In genomic region chr5:104002549-104003255, GRCm38 (mm10) we compare ENCODE assay signal across 12 mouse cellular contexts. TPM values are rescaled to one million over a fixed set of nuclear protein-coding genes. Genes with fewer than 3 reads are reported as not detected.
A peak's percentile ranks its signal among the peaks of the same experiment; 100 is the strongest.
DNase-seq lines count a peak whose midpoint lies in the region; ATAC-seq and TF ChIP-seq lines count a peak whose summit lies in the region.
"Had no signal": no experiment of that assay in that cellular context is flagged by ENCODE, and none has a peak within 500 bp of the region (broad histone marks: within the 10 kb centered on the region; RNA-seq: fewer than 3 reads in every experiment).

No protein-coding gene starts in this region.

- TF ChIP-seq POLR2A in limb, embryonic 14.5 days (IDR thresholded peaks at IDR 0.05; ENCODE audit: borderline replicate concordance, extremely low read depth, insufficient read depth, insufficient read length): no peak

- 23% methylated on average over 18 of the region's 18 CpGs for WGBS in kidney, embryonic 15.5 days
- 14% methylated on average over 18 of the region's 18 CpGs for WGBS in forebrain, embryonic 11.5 days
- 32% methylated on average over 18 of the region's 18 CpGs for WGBS in limb, embryonic 14.5 days
- WGBS in neural tube, embryonic 14.5 days: 29% methylated on average over 18 of the region's 18 CpGs

- no peak for TF ChIP-seq CTCF in gastrocnemius, adult 2 months (IDR thresholded peaks at IDR 0.05)

- peak; percentile 90 for ATAC-seq in kidney, embryonic 15.5 days (replicated peaks; ENCODE audit: low FRiP score)
- ATAC-seq in forebrain, embryonic 11.5 days (replicated peaks; ENCODE audit: low FRiP score): peak; percentile 39; the same call in 1 of the 2 replicates
- ATAC-seq in limb, embryonic 14.5 days (ENCODE audit: low FRiP score, low read depth): no peak
- peak; percentile 44; the same call in 1 of the 2 replicates for ATAC-seq in neural tube, embryonic 14.5 days (ENCODE audit: low read depth)

- no peaks in the 10 kb centered on the region for H3K9me3 ChIP-seq in kidney, embryonic 15.5 days (replicated peaks)
- no peaks in the 10 kb centered on the region for H3K9me3 ChIP-seq in forebrain, embryonic 11.5 days (ENCODE audit: control insufficient read depth, low read length)
- H3K9me3 ChIP-seq in limb, embryonic 14.5 days (ENCODE audit: control insufficient read depth, low read length): no peaks in the 10 kb centered on the region
- H3K9me3 ChIP-seq in neural tube, embryonic 14.5 days (ENCODE audit: control insufficient read depth, low read length): no peaks in the 10 kb centered on the region
- H3K9me3 ChIP-seq: heart, embryonic 15.5 days; megakaryocyte, embryonic 14.5 days had no signal

- H3K27me3 ChIP-seq in kidney, embryonic 15.5 days: no peaks in the 10 kb centered on the region
- H3K27me3 ChIP-seq in forebrain, embryonic 11.5 days (ENCODE audit: control insufficient read depth, insufficient read depth, low read length): no peaks in the 10 kb centered on the region
- H3K27me3 ChIP-seq in limb, embryonic 14.5 days (ENCODE audit: control insufficient read depth, insufficient read depth, low read length): no peaks in the 10 kb centered on the region
- no peaks in the 10 kb centered on the region for H3K27me3 ChIP-seq in neural tube, embryonic 14.5 days (ENCODE audit: control insufficient read depth, insufficient read depth, low read length)
- H3K27me3 ChIP-seq: heart, embryonic 15.5 days; megakaryocyte, embryonic 14.5 days had no signal

- intact Hi-C loops in gastrocnemius, adult 2 months (cut with DNase I): loop anchor here (5.0 kb wide), 1 partner anchor 55 kb away; no protein-coding TSS in a partner anchor
- intact Hi-C loops in heart, postnatal 36 days (cut with DNase I): loop anchor here (5.0 kb wide), 1 partner anchor 55 kb away; no protein-coding TSS in a partner anchor

- H3K4me2 ChIP-seq in kidney, embryonic 15.5 days: peak overlapping the region; percentile 46
- peak overlapping the region; percentile 41; the same call in 1 of the 2 replicates for H3K4me2 ChIP-seq in forebrain, embryonic 11.5 days (ENCODE audit: low read depth, low read length, severe bottlenecking)
- 0 out of 2 replicates have a peak overlapping the region, but pooled peaks have one; percentile 15 for H3K4me2 ChIP-seq in limb, embryonic 14.5 days (replicated peaks; ENCODE audit: low read depth, low read length, severe bottlenecking)
- no peak overlapping the region for H3K4me2 ChIP-seq in neural tube, embryonic 14.5 days (ENCODE audit: low read depth, low read length)
- H3K4me2 ChIP-seq: heart, embryonic 15.5 days had no signal

- no peak overlapping the region for H3K9ac ChIP-seq in kidney, embryonic 15.5 days
- peak overlapping the region; percentile 47 for H3K9ac ChIP-seq in forebrain, embryonic 11.5 days (ENCODE audit: low read length)
- peak overlapping the region; percentile 25; the same call in 1 of the 2 replicates for H3K9ac ChIP-seq in limb, embryonic 14.5 days (ENCODE audit: low read depth, low read length, severe bottlenecking)
- H3K9ac ChIP-seq in neural tube, embryonic 14.5 days (replicated peaks; ENCODE audit: low read depth, low read length): no peak overlapping the region
- H3K9ac ChIP-seq: heart, embryonic 15.5 days had no signal

- peaks cover 24% of the 10 kb centered on the region for H3K36me3 ChIP-seq in kidney, embryonic 15.5 days
- no peaks in the 10 kb centered on the region for H3K36me3 ChIP-seq in forebrain, embryonic 11.5 days (ENCODE audit: control insufficient read depth, insufficient read depth, low read length)
- H3K36me3 ChIP-seq in limb, embryonic 14.5 days (ENCODE audit: control insufficient read depth, insufficient read depth, low read length): 0 out of 2 replicates have a peak, but pooled peaks cover under 1% of the 10 kb centered on the region
- H3K36me3 ChIP-seq in neural tube, embryonic 14.5 days (ENCODE audit: control insufficient read depth, insufficient read depth, low read length): no peaks in the 10 kb centered on the region

- DNase-seq in kidney, adult 9 months: no peak
- peak; percentile 50 for DNase-seq in forebrain, embryonic 11.5 days (ENCODE audit: low spot score)
- no peak for DNase-seq in limb, embryonic 14.5 days (ENCODE audit: low spot score)
- no peak for DNase-seq in gastrocnemius, adult 2 months
- DNase-seq in heart, adult 8-10 months (ENCODE audit: low spot score): no peak
- no peak for DNase-seq in heart, postnatal 36 days

- peak overlapping the region; percentile 54 for H3K27ac ChIP-seq in kidney, embryonic 15.5 days
- H3K27ac ChIP-seq in forebrain, embryonic 11.5 days (ENCODE audit: low read depth, low read length): no peak overlapping the region
- H3K27ac ChIP-seq in limb, embryonic 14.5 days (replicated peaks; ENCODE audit: low read depth, low read length): no peak overlapping the region
- no peak overlapping the region for H3K27ac ChIP-seq in neural tube, embryonic 14.5 days (ENCODE audit: low read depth, low read length)
- no peak overlapping the region for H3K27ac ChIP-seq in gastrocnemius, adult 2 months
- H3K27ac ChIP-seq: heart, embryonic 15.5 days had no signal

- peak overlapping the region; percentile 18; the same call in 1 of the 2 replicates for H3K4me3 ChIP-seq in kidney, embryonic 15.5 days (replicated peaks)
- H3K4me3 ChIP-seq in forebrain, embryonic 11.5 days (ENCODE audit: low read depth, low read length): peak overlapping the region; percentile 1; the same call in 1 of the 2 replicates
- no peak overlapping the region for H3K4me3 ChIP-seq in limb, embryonic 14.5 days (replicated peaks; ENCODE audit: low read length)
- H3K4me3 ChIP-seq in neural tube, embryonic 14.5 days (ENCODE audit: low read depth, low read length): no peak overlapping the region
- no peak overlapping the region for H3K4me3 ChIP-seq in gastrocnemius, adult 2 months
- H3K4me3 ChIP-seq: heart, embryonic 15.5 days; megakaryocyte, embryonic 14.5 days had no signal

- peaks cover 12% of the 10 kb centered on the region for H3K4me1 ChIP-seq in kidney, embryonic 15.5 days
- peaks cover 9% of the 10 kb centered on the region for H3K4me1 ChIP-seq in forebrain, embryonic 11.5 days (replicated peaks; ENCODE audit: control insufficient read depth, insufficient read depth, low read length)
- no peaks in the 10 kb centered on the region for H3K4me1 ChIP-seq in limb, embryonic 14.5 days (ENCODE audit: control insufficient read depth, insufficient read depth, low read length)
- no peaks in the 10 kb centered on the region for H3K4me1 ChIP-seq in neural tube, embryonic 14.5 days (ENCODE audit: control insufficient read depth, insufficient read depth, low read length)
- H3K4me1 ChIP-seq: megakaryocyte, embryonic 14.5 days had no signal

RNA-seq across cellular contexts. Expression of gene Hsd17b11, which starts 19.0 kb away (rescaled TPM):
- polyA plus RNA-seq in kidney, embryonic 15.5 days (2015; fragmentation: Nextera tagmentation; extraction: Ambion mirVana): 7.3 and 8.0 TPM in 2 replicates
- 0.95 and 0.96 TPM in 2 replicates for polyA plus RNA-seq in forebrain, embryonic 11.5 days (2014; fragmentation: Nextera tagmentation; extraction: Ambion mirVana)
- polyA plus RNA-seq in limb, embryonic 14.5 days (2012; rRNA removed): 13.7 and 16.2 TPM in 2 replicates
- polyA plus RNA-seq in limb, embryonic 14.5 days (2014; fragmentation: Nextera tagmentation; extraction: Ambion mirVana): 3.4 and 3.5 TPM in 2 replicates
- polyA plus RNA-seq in neural tube, embryonic 14.5 days (2014; fragmentation: Nextera tagmentation; extraction: Ambion mirVana): 2.9 and 3.5 TPM in 2 replicates
- total RNA-seq in gastrocnemius, adult 2 months (2021): 1 to 10 TPM; 8.6 to 9.2 TPM
- 10 to 100 TPM; 26.5 to 30.0 (median 27.4) TPM for total RNA-seq in heart, adult 8-10 months (2022)
- total RNA-seq in heart, postnatal 36 days (2021): 10 to 100 TPM; 32.2 to 37.5 TPM

RNA-seq across cellular contexts. Expression of gene Hsd17b13, which starts 25.5 kb away (rescaled TPM):
- 0.27 and 0.49 TPM in 2 replicates for polyA plus RNA-seq in kidney, embryonic 15.5 days (2015; fragmentation: Nextera tagmentation; extraction: Ambion mirVana)
- not detected in 2 replicates for polyA plus RNA-seq in forebrain, embryonic 11.5 days (2014; fragmentation: Nextera tagmentation; extraction: Ambion mirVana)
- polyA plus RNA-seq in limb, embryonic 14.5 days (2012; rRNA removed): 0.04 and 0.08 TPM in 2 replicates
- 0.17 TPM in 1 of 2 replicates, not detected in the other for polyA plus RNA-seq in limb, embryonic 14.5 days (2014; fragmentation: Nextera tagmentation; extraction: Ambion mirVana)
- not detected in 2 replicates for polyA plus RNA-seq in neural tube, embryonic 14.5 days (2014; fragmentation: Nextera tagmentation; extraction: Ambion mirVana)
- total RNA-seq in gastrocnemius, adult 2 months (2021): not detected
- total RNA-seq in heart, adult 8-10 months (2022): not detected
- not detected for total RNA-seq in heart, postnatal 36 days (2021)
- total RNA-seq: common myeloid progenitor, adult 5-6 weeks; layer of hippocampus, adult 8-10 months had no signal
- polyA plus RNA-seq: heart, embryonic 15.5 days had no signal

RNA-seq across cellular contexts. Expression of gene Nudt9, which starts 43.4 kb away (rescaled TPM):
- polyA plus RNA-seq in kidney, embryonic 15.5 days (2015; fragmentation: Nextera tagmentation; extraction: Ambion mirVana): 59.9 and 64.1 TPM in 2 replicates
- polyA plus RNA-seq in forebrain, embryonic 11.5 days (2014; fragmentation: Nextera tagmentation; extraction: Ambion mirVana): 61.3 and 65.2 TPM in 2 replicates
- 42.8 and 48.0 TPM in 2 replicates for polyA plus RNA-seq in limb, embryonic 14.5 days (2012; rRNA removed)
- polyA plus RNA-seq in limb, embryonic 14.5 days (2014; fragmentation: Nextera tagmentation; extraction: Ambion mirVana): 58.6 and 59.9 TPM in 2 replicates
- polyA plus RNA-seq in neural tube, embryonic 14.5 days (2014; fragmentation: Nextera tagmentation; extraction: Ambion mirVana): 66.1 and 72.1 TPM in 2 replicates
- total RNA-seq in gastrocnemius, adult 2 months (2021): 10 to 100 TPM; 62.6 to 68.7 TPM
- 10 to 100 TPM; 53.8 to 58.9 (median 56.7) TPM for total RNA-seq in heart, adult 8-10 months (2022)
- 10 to 100 TPM; 53.7 to 55.6 TPM for total RNA-seq in heart, postnatal 36 days (2021)

Comparison
In these comparisons a context has a peak if more than half of its experiments do, and no peak if none do; other contexts are left out.
1. H3K4me3 ChIP-seq: peak in kidney, embryonic 15.5 days (single experiment) and forebrain, embryonic 11.5 days (single experiment); none in limb, embryonic 14.5 days (single experiment), neural tube, embryonic 14.5 days (single experiment) and gastrocnemius, adult 2 months (single experiment).
2. H3K9ac ChIP-seq: peak in forebrain, embryonic 11.5 days (single experiment) and limb, embryonic 14.5 days (single experiment); none in kidney, embryonic 15.5 days (single experiment) and neural tube, embryonic 14.5 days (single experiment).